Mouse (Mus musculus): ENCODE measurements around the gene Olfr1201. TPM values are rescaled to one million over a fixed set of nuclear protein-coding genes. Genes with fewer than 3 reads are reported as not detected.

Olfr1201 gene
- polyA plus RNA-seq (2012; ENCODE audit: insufficient read depth, low replicate concordance): not detected in 2 replicates

DNA sequence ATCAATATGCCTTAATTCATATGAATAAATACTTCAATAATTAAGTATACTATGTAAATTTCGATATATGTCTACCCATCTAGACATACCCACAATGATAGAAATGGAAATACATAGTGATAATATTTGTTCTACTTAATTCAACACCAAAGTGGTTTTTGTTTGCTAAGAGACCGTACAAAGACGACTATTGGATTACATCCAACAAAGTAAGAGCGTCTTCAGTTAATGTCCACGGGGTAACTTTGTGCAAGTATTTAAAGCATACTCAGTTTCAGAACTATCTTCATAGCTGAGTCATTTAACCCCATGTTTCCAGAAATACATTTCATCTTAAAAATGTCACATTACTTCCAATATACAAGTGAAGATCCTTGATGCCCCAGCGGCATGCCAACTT is at the start of gene Olfr1201:
Gene Olfr1201, plus strand, starts transcription at position 301 of the 400 bp plus-strand sequence.
- TF ChIP-seq FLI1 (IDR thresholded peaks at IDR 0.05; ENCODE audit: low read length) (no peak), GATA1 (IDR thresholded peaks at IDR 0.05; ENCODE audit: borderline replicate concordance, low read length) (no peak)
- no peak within 1 kb of the TSS for H3K4me3 ChIP-seq (replicated peaks)
- no peaks in the 10 kb centered on the region for H3K36me3 ChIP-seq (replicated peaks; ENCODE audit: low read length)
- H3K4me1 ChIP-seq: no peaks in the 10 kb centered on the region
- H3K27me3 ChIP-seq (replicated peaks): no peaks in the 10 kb centered on the region
- peaks cover 3% of the 10 kb centered on the region; the same call in 1 of the 2 replicates for H3K9me3 ChIP-seq

DNA sequence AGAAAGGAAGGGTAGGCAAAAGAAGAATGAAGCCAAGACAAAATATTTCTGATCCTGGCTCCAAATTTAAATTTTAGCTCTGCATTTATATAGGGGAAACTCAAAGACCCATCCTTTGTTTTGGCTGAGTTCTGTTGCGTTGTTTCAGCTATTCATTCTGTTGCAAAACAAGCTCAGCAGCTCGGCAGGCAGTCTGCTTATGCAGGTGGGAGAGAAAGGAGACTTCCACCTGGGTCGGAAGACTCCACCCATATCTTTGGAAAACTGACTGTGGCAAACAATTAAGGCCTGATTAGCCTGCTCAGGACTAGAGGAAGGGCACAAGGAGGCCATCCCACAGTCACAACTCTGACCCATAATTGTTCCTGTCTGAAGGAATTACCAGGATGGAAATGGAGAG is 49.5 kb upstream of the Olfr1201 start:
- Histone ChIP-seq H3K4me3 (replicated peaks) (no peak overlapping the region), H3K36me3 (replicated peaks; ENCODE audit: low read length) (no peaks in the 10 kb centered on the region), H3K27me3 (replicated peaks) (no peaks in the 10 kb centered on the region), H3K9me3 (peaks cover 6% of the 10 kb centered on the region; the same call in 1 of the 2 replicates), H3K4me1 (no peaks in the 10 kb centered on the region)
- TF ChIP-seq FLI1 (IDR thresholded peaks at IDR 0.05; ENCODE audit: low read length) (no peak), GATA1 (IDR thresholded peaks at IDR 0.05; ENCODE audit: borderline replicate concordance, low read length) (no peak)

GRCm38 (mm10) chr2:88751270-88751669 is 41.6 kb upstream of the Olfr1201 start, which contains the start of gene Olfr1198:
Gene Olfr1198 (minus strand): TSS chr2:88751370.
- Histone ChIP-seq H3K9me3 (no peaks in the 10 kb centered on the region), H3K36me3 (replicated peaks; ENCODE audit: low read length) (no peaks in the 10 kb centered on the region), H3K27me3 (replicated peaks) (no peaks in the 10 kb centered on the region), H3K4me1 (no peaks in the 10 kb centered on the region), H3K4me3 (replicated peaks) (no peak within 1 kb of the TSS)
- no peak for TF ChIP-seq GATA1 (IDR thresholded peaks at IDR 0.05; ENCODE audit: borderline replicate concordance, low read length)
- no peak for TF ChIP-seq FLI1 (IDR thresholded peaks at IDR 0.05; ENCODE audit: low read length)

DNA sequence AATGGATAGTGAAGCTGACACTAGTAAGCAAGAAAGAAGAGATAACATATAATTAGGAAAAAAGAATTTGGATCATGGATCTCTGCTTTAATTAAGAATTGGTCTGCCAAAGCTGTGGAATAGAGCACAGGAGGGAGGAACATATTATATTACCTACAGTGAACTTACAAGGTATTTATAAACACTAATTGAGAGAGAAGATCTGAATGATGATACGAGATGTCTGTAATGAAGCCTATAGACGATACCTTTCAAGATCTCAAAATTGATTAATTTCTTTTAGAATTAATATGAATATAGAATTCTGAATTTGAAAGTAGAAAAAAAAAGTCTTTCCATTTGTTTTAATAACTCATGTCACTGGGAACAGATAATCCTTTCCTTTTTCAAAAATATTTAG is 32.5 kb upstream of the Olfr1201 start, which contains the start of gene Olfr1199:
Gene Olfr1199, minus strand, starts transcription at position 101 of the 400 bp plus-strand sequence.
- TF ChIP-seq GATA1 (IDR thresholded peaks at IDR 0.05; ENCODE audit: borderline replicate concordance, low read length): no peak
- H3K4me1 ChIP-seq: no peaks in the 10 kb centered on the region
- H3K9me3 ChIP-seq: peaks cover 7% of the 10 kb centered on the region; the same call in 1 of the 2 replicates
- no peaks in the 10 kb centered on the region for H3K36me3 ChIP-seq (replicated peaks; ENCODE audit: low read length)
- H3K27me3 ChIP-seq (replicated peaks): no peaks in the 10 kb centered on the region
- H3K4me3 ChIP-seq (replicated peaks): no peak within 1 kb of the TSS

GRCm38 (mm10) chr2:88770388-88770787 is 22.4 kb upstream of the Olfr1201 start, which contains the start of gene Olfr1200:
Gene Olfr1200 (minus strand): TSS chr2:88770488.
- no peak for TF ChIP-seq GATA1 (IDR thresholded peaks at IDR 0.05; ENCODE audit: borderline replicate concordance, low read length)
- no peak for TF ChIP-seq FLI1 (IDR thresholded peaks at IDR 0.05; ENCODE audit: low read length)
- Histone ChIP-seq H3K27me3 (replicated peaks) (no peaks in the 10 kb centered on the region), H3K4me3 (replicated peaks) (no peak within 1 kb of the TSS), H3K4me1 (no peaks in the 10 kb centered on the region), H3K9me3 (peaks cover 4% of the 10 kb centered on the region; the same call in 1 of the 2 replicates), H3K36me3 (replicated peaks; ENCODE audit: low read length) (no peaks in the 10 kb centered on the region)

GRCm38 (mm10) chr2:88814196-88814595 is 21.4 kb downstream of the Olfr1201 start, which contains the start of gene Olfr1202:
Gene Olfr1202 (plus strand): TSS chr2:88814496.
- H3K9me3 ChIP-seq: no peaks in the 10 kb centered on the region
- TF ChIP-seq FLI1 (IDR thresholded peaks at IDR 0.05; ENCODE audit: low read length) (no peak), GATA1 (IDR thresholded peaks at IDR 0.05; ENCODE audit: borderline replicate concordance, low read length) (no peak)
- H3K4me1 ChIP-seq: no peaks in the 10 kb centered on the region

DNA sequence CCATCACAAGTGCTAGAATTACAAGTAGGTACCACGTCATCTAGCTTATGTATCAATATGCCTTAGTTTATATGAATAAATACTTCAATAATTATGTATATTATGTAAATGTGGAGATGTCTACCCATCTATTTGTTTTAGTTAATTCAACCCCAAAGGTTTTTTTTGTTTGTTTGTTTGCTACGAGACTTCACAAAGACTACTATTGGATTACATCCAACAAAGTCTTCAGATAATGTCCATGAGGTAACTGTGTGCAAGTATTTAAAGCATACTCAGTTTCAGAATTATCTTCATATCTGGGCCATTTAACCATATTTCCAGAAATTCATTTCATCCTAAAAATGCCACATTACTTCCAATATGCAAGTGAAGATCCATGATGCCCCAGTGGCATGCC is 36.6 kb downstream of the Olfr1201 start, which contains the start of gene Olfr1205:
Gene Olfr1205, plus strand, starts transcription at position 301 of the 400 bp plus-strand sequence.
- H3K4me3 ChIP-seq (replicated peaks): no peak within 1 kb of the TSS
- no peaks in the 10 kb centered on the region for H3K9me3 ChIP-seq
- TF ChIP-seq GATA1 (IDR thresholded peaks at IDR 0.05; ENCODE audit: borderline replicate concordance, low read length) (no peak), FLI1 (IDR thresholded peaks at IDR 0.05; ENCODE audit: low read length) (no peak)
- H3K4me1 ChIP-seq: no peaks in the 10 kb centered on the region
- no peaks in the 10 kb centered on the region for H3K36me3 ChIP-seq (replicated peaks; ENCODE audit: low read length)
- H3K27me3 ChIP-seq (replicated peaks): no peaks in the 10 kb centered on the region

More at GRCm38 (mm10) chr2:88814196-88814595, 21.4 kb downstream of the Olfr1201 start, which contains the start of gene Olfr1202:
- Histone ChIP-seq H3K4me3 (replicated peaks) (no peak within 1 kb of the TSS), H3K27me3 (replicated peaks) (no peaks in the 10 kb centered on the region), H3K36me3 (replicated peaks; ENCODE audit: low read length) (no peaks in the 10 kb centered on the region)

GRCm38 (mm10) chr2:88838477-88838876 is 45.6 kb downstream of the Olfr1201 start:
- Histone ChIP-seq H3K27me3 (replicated peaks) (no peaks in the 10 kb centered on the region), H3K9me3 (no peaks in the 10 kb centered on the region), H3K4me3 (replicated peaks) (no peak overlapping the region), H3K36me3 (replicated peaks; ENCODE audit: low read length) (no peaks in the 10 kb centered on the region), H3K4me1 (no peaks in the 10 kb centered on the region)
- TF ChIP-seq GATA1 (IDR thresholded peaks at IDR 0.05; ENCODE audit: borderline replicate concordance, low read length) (no peak), FLI1 (IDR thresholded peaks at IDR 0.05; ENCODE audit: low read length) (no peak)

Other genes with a start within 250 kb of the Olfr1201 start
- gene Olfr1188, start 236.1 kb upstream of the Olfr1201 start, polyA plus RNA-seq (2012; ENCODE audit: insufficient read depth, low replicate concordance): not detected in 2 replicates
- gene Olfr1189, start 206.6 kb upstream of the Olfr1201 start, polyA plus RNA-seq (2012; ENCODE audit: insufficient read depth, low replicate concordance): not detected in 2 replicates
- not detected in 2 replicates for gene Olfr1191-ps1, start 152.5 kb upstream of the Olfr1201 start, polyA plus RNA-seq (2012; ENCODE audit: insufficient read depth, low replicate concordance)
- not detected in 2 replicates for gene Olfr1192-ps1, start 144.5 kb upstream of the Olfr1201 start, polyA plus RNA-seq (2012; ENCODE audit: insufficient read depth, low replicate concordance)
- gene Olfr1193, start 117.4 kb upstream of the Olfr1201 start, polyA plus RNA-seq (2012; ENCODE audit: insufficient read depth, low replicate concordance): not detected in 2 replicates
- gene Olfr1195, start 103.8 kb upstream of the Olfr1201 start, polyA plus RNA-seq (2012; ENCODE audit: insufficient read depth, low replicate concordance): not detected in 2 replicates
- not detected in 2 replicates for gene Olfr1196, start 88.4 kb upstream of the Olfr1201 start, polyA plus RNA-seq (2012; ENCODE audit: insufficient read depth, low replicate concordance)
- gene Olfr1197, start 60.7 kb upstream of the Olfr1201 start, polyA plus RNA-seq (2012; ENCODE audit: insufficient read depth, low replicate concordance): not detected in 2 replicates
- gene Olfr1198, start 41.7 kb upstream of the Olfr1201 start, polyA plus RNA-seq (2012; ENCODE audit: insufficient read depth, low replicate concordance): not detected in 2 replicates
- not detected in 2 replicates for gene Olfr1199, start 32.6 kb upstream of the Olfr1201 start, polyA plus RNA-seq (2012; ENCODE audit: insufficient read depth, low replicate concordance)
- not detected in 2 replicates for gene Olfr1200, start 22.5 kb upstream of the Olfr1201 start, polyA plus RNA-seq (2012; ENCODE audit: insufficient read depth, low replicate concordance)
- gene Olfr1202, start 21.5 kb downstream of the Olfr1201 start, polyA plus RNA-seq (2012; ENCODE audit: insufficient read depth, low replicate concordance): 0.12 TPM in 1 of 2 replicates, not detected in the other
- gene Olfr1205, start 36.7 kb downstream of the Olfr1201 start, polyA plus RNA-seq (2012; ENCODE audit: insufficient read depth, low replicate concordance): not detected in 2 replicates
- gene Olfr1204, start 56.3 kb downstream of the Olfr1201 start, polyA plus RNA-seq (2012; ENCODE audit: insufficient read depth, low replicate concordance): not detected in 2 replicates
- not detected in 2 replicates for gene Olfr1206, start 70.2 kb downstream of the Olfr1201 start, polyA plus RNA-seq (2012; ENCODE audit: insufficient read depth, low replicate concordance)
- not detected in 2 replicates for gene Olfr1208, start 109.3 kb downstream of the Olfr1201 start, polyA plus RNA-seq (2012; ENCODE audit: insufficient read depth, low replicate concordance)
- gene Olfr1209, start 122.1 kb downstream of the Olfr1201 start, polyA plus RNA-seq (2012; ENCODE audit: insufficient read depth, low replicate concordance): not detected in 2 replicates
- gene Olfr1211, start 145.1 kb downstream of the Olfr1201 start, polyA plus RNA-seq (2012; ENCODE audit: insufficient read depth, low replicate concordance): not detected in 2 replicates
- not detected in 2 replicates for gene Olfr1212, start 160.9 kb downstream of the Olfr1201 start, polyA plus RNA-seq (2012; ENCODE audit: insufficient read depth, low replicate concordance)
- not detected in 2 replicates for gene Gm13762, start 187.2 kb downstream of the Olfr1201 start, polyA plus RNA-seq (2012; ENCODE audit: insufficient read depth, low replicate concordance)
- not detected in 2 replicates for gene Olfr1214, start 199.6 kb downstream of the Olfr1201 start, polyA plus RNA-seq (2012; ENCODE audit: insufficient read depth, low replicate concordance)
- not detected in 2 replicates for gene Olfr1215, start 213.9 kb downstream of the Olfr1201 start, polyA plus RNA-seq (2012; ENCODE audit: insufficient read depth, low replicate concordance)
- gene Olfr1216, start 225.3 kb downstream of the Olfr1201 start, polyA plus RNA-seq (2012; ENCODE audit: insufficient read depth, low replicate concordance): not detected in 2 replicates
- gene Olfr1217, start 239.0 kb downstream of the Olfr1201 start, polyA plus RNA-seq (2012; ENCODE audit: insufficient read depth, low replicate concordance): not detected in 2 replicates

All from megakaryocyte, embryonic 14.5 days (primary cell).